Mouse (Mus musculus): ENCODE results near the gene Slc15a3. TPM values are rescaled to one million over a fixed set of nuclear protein-coding genes. Genes with fewer than 3 reads are reported as not detected.
A peak's percentile ranks its signal among the peaks of the same experiment; 100 is the strongest.

Gene Slc15a3
- total RNA-seq, 2 experiments from 2014 or later: 1.1 to 1.9 TPM

DNA sequence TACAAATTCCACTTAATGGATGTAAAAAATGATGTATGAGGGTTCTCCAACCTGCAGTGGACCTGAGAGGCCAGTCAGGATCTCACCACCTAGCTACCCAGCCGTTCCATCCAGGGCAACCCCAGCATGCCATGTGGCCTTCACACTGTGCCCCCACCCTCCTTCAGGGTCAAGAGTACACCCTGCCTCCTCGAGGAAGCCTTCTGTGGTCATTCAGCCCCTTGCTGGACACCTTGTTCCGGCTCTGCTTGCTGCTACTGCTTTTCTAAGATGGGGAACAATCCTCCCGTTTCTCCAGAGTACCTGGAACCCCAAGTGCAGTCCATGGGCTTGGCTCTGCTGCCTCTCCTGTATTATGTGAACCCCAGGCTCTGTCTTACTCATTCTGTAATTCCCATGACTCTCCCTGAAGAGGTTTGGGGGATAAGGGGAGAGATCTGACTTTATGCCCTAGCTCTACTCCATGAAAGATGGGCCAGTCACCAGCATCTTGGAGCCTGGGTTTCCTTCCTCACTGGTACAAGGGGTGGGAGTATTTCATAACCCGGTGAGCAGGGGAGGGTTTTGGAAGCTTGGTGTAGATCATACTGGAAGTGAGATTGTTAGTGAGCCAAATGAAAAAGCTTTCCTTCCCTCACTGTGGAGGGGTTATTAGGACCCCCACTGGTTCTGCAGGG, 28.6 kb downstream of the Slc15a3 start:
- DNase-seq (ENCODE audit: extremely low spot score in 1 of 2, low spot score in 1 of 2): no peak

DNA sequence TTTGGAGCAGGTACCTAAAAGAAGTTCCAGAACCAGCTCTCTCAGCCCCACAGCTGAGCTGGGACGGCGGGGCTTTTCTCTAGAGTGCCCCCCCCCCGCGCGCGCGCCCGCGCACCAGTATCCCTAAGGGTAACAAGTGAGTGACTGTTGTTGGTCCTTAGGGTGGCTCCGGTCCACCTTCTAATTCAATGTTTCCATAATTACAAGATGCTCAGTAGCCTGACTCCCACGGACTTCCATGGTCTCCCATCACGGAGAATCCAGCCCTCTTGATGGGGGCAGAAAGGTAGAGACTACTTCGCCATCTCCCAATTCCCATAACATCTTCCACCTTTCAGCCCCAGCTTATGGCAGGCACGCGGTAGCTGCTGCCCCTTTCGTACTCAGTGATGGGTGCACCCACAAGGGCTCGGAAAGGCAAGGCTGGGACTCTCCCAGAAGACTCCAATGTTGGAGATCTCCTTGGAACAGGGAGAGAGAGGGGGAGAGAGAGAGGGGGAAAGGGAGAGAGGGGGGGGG, 29.2 kb downstream of the Slc15a3 start:
- DNase-seq (ENCODE audit: extremely low spot score in 1 of 2, low spot score in 1 of 2): no peak

DNA sequence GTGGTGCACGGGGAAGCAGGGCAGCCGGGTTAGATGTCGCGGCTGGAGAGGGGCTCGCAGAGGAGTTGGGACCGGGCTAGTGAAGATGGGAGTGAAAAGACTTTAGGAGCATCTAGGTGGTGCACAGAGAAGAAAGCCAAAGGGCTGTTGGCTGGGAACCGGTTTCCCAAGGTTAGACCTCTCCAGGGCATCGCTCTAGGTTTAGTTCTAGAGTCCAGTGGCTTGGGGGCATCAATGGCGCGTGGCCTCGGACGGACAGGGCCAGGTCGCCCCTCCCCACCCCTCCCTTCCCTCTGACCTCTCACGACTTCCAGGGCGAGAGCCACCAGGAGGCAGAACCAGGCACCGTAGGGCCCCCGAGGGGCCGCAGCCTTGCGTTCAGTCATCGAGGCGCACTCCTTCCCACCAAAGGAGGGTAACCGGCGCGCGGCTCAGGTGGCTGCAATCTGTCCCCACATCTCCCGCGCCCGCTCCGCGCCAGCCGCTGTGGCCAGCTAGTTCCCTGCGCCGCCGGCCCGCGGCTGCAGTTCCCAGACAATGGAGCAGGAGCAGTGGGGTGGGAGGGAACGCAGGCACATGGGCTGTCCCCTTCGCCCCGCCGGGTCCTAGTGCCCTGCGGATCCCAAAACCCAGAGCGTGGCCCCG, 29.8 kb downstream of the Slc15a3 start:
- peak; percentile 76 to 82 for DNase-seq (ENCODE audit: extremely low spot score in 1 of 2, low spot score in 1 of 2)

DNA sequence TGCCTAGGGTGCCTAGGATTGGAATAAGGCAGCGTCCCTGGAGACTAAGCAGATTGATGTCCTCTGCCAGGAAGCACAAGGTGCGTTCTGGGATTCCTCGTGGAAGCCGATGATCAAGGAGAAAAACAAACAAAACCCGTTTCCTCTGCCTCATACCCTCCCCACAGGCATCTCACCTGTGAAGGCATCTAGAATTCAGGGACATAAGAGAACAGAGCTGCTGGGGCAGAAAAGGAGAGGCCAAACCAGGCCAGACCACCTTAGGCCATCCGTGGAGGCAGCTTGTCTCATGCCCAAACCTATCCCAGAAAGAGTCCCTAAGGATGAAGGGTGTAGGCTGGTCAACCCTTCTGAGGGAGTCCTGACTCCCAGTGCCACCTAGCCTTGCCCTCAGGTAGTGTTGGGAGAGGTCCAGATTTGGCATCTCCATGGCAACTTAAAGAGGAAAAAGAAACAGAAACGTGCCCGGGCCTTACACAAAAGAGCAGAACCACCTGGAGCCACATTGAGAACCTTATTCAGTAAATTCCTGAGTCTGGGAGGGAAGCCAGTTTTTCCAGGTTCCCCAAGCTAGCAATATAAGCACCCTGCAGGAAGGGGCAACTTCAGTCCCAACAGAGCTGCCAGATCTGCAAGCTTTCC, 30.5 kb downstream of the Slc15a3 start, which contains the start of gene Tmem132a:
TSS of gene Tmem132a (minus strand) at position 55 of the 642 bp plus-strand sequence.
- no peak for DNase-seq (ENCODE audit: extremely low spot score in 1 of 2, low spot score in 1 of 2)

DNA sequence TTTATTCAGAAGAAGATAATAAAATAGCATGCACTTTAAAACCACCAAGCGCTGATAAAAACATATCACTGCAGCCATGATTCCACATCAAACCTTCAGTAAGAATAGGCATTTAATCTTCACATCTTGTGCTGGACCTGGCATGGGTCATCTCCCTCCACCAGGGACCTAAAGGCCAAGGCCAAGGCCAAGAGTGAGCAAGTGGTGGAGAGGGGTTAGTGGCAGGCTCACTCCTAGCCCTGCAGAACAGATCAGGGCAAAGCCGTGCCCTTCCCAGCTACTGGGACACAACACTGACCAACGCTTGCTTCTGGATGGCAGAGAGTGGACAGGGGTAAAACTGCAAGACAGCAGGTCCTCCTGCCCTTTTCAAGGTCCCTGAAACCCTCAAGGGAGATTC, 31.1 kb downstream of the Slc15a3 start:
- DNase-seq (ENCODE audit: extremely low spot score in 1 of 2, low spot score in 1 of 2): no peak

DNA sequence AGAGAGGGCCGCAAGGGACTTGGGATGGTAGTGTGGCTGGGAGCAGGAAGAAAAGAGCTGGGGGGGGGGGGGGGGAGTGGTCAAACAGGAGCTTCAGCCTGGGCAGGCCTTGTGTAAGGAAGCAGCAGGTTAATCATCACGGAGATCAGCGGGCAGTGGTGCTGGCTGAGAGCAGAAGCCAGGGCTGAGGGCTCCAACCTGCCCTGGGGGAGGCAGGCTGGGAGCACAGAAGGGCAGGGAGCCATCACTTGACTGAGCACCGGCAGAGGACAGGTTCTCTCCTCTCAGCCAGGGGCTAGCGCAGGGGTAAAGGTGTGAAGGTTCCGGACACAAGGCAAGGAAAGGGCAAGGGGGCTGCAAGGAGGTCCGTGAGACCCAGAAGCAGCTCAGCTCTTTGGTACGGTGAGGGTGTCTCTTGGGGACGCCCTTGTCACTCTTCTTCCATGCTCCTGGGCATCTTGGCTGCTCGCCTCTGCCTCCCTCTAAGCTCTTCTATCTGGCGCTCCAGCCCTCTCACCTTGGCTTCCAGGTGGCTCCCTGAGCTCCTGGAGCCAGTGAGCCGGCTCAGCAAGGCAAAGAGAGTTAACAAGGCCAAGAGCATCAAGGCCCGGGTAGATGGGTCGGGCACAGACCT, 31.9 kb downstream of the Slc15a3 start:
- no peak for DNase-seq (ENCODE audit: extremely low spot score in 1 of 2, low spot score in 1 of 2)

DNA sequence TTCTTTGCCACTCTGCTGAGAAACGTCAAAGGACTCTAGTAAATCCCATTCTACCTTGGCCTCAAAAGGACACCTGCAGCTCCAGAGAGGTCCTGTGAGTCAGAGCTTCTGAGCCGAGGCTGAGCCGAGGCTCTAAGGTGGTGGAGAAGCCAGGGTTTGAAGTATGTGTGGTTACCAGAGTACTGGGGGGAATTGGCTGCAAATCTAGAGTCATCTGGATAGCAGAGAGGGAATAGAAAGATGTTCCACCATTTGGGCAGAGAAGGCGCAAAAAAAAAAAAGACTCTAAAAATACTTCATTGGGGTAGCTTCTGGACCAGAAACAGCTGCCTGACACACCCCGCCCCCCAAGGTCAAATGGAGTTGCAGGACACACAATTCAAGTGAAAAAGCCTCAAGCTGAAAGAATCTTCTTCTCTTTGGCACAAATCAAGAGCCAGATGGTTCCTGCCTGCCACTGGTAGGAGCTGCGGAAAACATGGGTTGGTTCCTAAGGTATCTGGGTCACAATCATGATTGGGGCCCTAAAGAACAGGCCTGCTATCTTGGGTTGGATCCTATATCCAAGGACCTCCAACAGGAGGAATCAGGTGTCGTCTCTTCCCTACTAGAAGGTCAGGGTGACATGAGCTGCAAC, 38.8 kb downstream of the Slc15a3 start:
- DNase-seq (ENCODE audit: extremely low spot score in 1 of 2, low spot score in 1 of 2): no peak

DNA sequence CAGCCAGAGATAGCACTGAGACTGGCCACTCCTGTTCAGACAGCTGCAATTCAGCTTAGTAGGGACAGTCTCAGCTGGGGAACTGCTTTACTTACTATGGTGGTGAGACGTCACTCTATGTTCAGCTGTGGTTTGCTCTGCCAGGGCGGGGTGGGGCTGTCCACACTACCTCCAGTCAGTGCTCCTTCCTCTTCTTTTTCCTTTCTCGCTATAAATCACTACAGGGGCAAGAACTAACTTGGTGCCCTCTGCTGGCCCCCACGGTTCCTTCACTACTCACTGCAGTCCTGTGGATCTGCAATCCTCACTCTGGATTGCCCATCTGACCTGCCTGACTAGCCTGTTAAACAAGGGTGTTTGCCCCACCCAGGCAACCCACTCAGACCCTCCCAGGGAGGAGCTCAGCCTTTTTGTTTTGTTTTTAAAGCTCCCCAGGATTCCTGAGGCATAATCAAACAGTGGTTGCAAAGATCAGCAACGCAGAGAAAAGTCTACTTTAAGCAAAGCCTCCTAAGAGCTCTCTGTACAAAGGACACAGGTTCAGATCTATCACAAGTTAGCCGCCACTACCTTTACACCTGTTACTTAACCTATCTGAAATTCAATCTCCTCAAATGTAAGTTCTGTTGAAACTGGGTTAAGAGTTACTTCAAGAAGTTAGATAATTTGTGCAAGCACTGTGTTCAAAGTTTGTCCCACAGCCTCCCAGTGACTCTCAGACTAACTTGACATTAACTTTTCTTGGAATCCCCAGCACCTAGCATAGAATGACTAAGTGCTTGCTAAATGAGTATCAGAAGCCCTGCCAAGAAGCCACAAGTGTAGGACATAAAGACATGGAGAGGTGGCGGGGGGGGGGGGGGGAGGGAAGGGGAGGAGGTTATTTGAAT, 40.8 kb downstream of the Slc15a3 start:
- peak in 1 of 2 experiments; percentile 36 for DNase-seq (ENCODE audit: extremely low spot score in 1 of 2, low spot score in 1 of 2)

DNA sequence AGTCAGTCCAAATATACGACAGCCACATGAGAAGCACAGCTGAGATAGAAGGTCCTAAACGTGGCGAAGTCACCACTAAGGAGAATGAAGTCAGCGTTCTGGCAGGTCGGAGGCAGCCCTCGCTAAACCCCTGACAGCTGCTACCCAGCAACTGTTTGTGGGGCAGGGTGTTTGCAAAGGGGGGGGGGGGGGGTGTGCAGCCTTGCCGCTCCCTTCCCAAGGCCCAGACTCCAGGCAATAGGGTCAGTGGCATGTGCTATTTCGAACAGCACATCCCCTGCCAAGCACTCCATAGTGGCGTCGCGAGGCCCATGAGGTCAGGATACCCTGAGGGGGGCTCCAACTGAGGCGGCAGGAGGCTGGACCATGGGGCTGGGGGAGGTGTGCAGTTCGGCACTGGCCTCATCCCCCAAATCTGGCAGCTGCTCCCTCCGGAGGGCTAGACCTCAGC, 41.5 kb downstream of the Slc15a3 start:
- DNase-seq (ENCODE audit: extremely low spot score in 1 of 2, low spot score in 1 of 2): no peak

DNA sequence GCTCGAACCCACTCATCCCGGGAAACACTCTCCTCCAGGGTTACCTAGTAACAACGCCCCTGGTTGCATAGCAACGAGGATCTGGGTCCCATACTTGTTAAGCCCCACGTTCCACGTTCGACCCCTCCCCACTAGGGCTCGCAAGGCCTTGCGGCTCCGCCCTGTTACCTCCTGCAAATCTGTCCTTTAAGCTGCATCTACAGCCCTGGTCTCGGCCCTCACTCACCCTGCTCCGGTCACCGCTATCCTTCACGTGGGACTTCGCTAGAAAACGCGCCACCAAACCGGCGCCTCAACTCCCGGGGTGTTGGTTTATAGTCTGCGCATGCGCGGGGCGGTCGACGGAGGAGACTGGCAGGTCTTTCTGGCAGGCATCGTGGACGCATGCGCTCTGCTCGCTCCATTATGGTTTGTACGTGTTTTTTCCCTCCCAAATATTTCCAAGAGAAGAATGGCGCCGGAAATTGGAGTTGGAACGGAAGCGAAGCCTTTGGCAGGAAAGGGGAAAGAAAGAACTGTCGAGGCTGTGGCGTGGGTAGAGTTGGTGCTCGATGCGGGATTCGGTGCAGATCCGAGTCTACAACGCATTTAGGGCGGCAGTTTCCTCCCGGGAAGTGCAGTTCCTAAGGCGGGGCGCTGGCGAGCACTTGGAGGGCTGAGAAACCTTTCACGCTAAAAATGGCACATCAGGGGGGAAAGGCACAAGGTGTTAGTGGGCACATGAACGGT, 42.1 kb downstream of the Slc15a3 start, which contains the start of gene Tmem109:
TSS of gene Tmem109 (minus strand) at position 576 of the 729 bp plus-strand sequence.
- DNase-seq (ENCODE audit: extremely low spot score in 1 of 2, low spot score in 1 of 2): peak; percentile 85 to 91

DNA sequence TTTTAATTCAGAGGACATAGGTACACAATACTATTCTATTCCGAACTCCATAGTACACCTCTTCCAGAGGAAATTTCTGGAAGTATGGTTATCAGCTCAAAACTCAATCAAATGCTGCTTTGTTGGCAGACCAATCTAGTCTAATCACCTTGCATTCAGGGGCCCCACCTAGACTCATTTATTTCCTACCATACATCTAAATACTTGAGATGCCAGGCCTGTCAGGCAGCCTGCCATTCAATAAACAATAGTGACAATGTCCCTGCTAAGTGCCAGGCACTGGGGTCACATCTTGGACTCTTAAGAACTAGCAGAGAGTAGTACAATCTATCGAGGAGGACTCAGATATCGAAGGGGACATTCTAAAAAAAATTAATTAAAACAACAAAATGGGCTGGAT, 52.7 kb downstream of the Slc15a3 start:
- DNase-seq (ENCODE audit: extremely low spot score in 1 of 2, low spot score in 1 of 2): no peak

DNA sequence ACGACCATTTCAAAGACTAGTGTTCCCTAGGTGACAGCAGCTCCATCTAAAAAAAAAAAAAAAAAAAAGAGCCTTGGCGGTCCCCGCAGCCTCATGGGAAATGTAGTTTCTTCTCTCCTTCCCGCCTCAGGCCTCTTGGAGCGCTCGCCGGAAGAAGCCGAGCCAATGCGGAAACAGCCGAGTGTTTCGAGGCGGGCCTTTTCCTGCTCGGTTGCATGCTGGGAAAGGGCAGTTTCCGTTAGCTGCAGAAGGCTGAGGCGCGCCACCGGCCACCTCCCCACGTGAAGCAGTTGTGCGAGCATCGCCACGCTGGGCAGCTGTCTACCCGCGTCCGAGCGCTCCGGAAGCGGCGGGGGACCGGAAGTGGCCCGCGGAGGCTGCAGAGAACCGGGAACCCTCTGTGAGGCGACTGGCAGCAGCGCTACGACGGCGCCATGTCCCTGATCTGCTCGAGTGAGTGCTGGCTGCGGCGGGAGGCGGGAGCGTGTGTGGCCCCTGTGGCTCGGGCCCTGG, 55.5 kb downstream of the Slc15a3 start, which contains the start of gene Prpf19:
TSS of gene Prpf19 (plus strand) at position 216 of the 513 bp plus-strand sequence.
- peak; percentile 97 to 99 for DNase-seq (ENCODE audit: extremely low spot score in 1 of 2, low spot score in 1 of 2)

DNA sequence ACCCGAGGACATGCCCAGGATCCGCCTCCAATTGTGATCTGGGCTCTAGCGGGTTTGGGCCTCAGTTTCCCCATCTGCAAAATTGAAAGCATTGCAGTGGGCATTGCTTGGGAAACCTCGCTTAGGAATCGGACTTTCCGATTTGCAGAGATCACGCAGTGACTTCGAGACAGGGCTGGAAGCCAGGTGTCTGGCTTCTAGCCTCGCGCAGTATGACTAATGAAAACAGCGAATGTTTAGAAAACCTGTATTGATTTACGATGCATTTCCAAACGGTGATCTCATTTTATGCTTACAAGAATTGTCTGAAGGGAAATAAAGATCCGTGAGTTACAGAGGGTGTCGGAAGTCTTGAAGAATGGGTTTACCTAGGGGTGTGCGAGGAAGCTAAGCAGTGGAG, 56.2 kb downstream of the Slc15a3 start:
- DNase-seq (ENCODE audit: extremely low spot score in 1 of 2, low spot score in 1 of 2): no peak

DNA sequence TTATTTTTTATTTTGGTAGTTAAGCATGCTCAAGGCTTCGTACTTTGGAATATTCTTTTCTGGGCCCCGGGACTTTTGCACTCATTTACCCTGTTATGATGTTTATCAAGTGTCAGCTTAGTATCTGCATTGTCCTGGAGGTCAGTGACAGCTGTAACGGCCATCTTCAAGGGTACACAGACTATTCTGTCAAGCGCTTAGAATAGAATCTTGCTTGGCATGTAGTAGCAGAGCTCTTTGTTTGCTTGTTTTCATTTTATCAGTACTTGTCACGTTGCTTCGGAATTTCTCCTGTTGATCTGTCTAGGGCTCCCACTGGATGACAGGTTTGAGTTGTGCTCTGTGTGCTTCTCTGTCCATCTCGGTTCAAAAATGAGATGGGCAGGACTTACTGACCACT, 57.3 kb downstream of the Slc15a3 start:
- no peak for DNase-seq (ENCODE audit: extremely low spot score in 1 of 2, low spot score in 1 of 2)

DNA sequence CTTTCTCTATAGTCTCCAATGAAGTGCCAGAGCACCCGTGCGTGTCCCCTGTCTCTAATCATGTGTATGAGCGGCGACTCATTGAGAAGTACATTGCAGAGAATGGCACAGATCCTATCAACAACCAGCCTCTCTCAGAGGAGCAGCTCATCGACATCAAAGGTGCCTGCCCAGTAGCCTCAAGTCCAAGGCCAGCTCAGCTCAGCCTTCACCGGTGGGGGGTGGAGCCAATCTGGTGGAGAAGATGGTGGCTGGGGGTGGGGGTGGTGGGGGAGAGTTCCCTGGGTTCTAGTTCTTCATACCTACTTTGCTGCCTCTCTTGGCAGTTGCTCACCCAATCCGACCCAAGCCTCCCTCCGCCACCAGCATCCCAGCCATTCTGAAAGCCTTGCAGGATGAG, 58.0 kb downstream of the Slc15a3 start:
- no peak for DNase-seq (ENCODE audit: extremely low spot score in 1 of 2, low spot score in 1 of 2)

DNA sequence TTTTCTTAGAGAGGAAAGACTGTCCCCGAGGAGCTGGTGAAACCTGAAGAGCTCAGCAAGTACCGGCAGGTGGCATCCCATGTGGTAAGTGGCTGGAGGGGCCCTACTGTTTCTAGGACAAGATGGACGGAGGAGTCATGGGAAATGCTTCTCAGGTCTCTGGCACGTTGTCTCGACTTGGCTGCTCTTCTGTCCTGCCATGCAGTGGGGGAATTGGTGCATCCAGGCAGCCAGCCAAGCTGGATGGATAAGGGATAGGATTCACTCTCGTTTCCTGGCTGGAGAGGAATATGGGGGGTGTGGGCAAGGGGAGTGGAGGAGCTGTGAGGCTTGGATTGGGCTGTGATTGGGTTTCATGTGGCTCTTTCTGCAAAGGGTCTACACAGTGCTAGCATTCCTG, 60.8 kb downstream of the Slc15a3 start:
- DNase-seq (ENCODE audit: extremely low spot score in 1 of 2, low spot score in 1 of 2): no peak

DNA sequence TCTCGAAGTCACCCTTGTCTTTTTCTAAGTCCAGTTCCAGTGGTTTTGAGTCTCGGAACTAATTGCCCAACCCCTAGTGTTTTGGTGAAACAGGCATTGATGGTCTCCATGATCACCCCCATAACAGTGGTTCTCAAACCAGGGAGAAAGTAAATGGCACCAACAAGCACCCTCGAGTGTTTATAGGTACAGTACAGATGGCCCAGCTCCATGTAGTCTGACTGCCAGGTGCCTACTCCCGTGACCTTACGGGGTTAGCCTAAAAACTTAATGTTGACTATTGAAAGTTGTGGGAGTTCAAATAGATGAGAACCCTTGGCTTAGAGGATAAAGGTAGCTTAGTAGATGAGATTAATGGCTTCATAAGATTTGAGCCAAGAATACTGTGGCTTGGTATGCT, 61.5 kb downstream of the Slc15a3 start:
- no peak for DNase-seq (ENCODE audit: extremely low spot score in 1 of 2, low spot score in 1 of 2)

DNA sequence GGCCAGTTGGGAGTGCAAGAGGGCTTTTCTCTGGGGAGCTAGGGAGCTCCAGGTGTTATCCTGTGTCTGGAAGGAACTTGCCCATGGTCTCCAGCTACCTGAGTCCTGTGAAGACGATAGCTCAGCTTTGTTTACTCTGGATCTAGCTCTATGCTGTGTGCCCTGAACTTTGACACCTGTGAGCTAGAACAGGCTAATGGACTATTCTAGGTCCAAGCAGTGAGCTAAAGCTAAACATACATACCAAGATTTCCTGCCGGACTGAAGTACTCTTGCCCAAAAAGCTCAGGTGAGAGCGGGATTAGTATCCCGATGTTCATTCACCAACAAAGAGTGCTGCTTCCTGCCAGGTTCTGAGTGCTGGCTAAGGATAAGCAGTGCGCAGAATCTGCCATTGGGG, 65.0 kb downstream of the Slc15a3 start:
- no peak for DNase-seq (ENCODE audit: extremely low spot score in 1 of 2, low spot score in 1 of 2)
